Mouse (Mus musculus): Measurements from ENCODE around the gene Kirrel.

Kirrel gene

GRCm38 (mm10) chr3:87167621-87168020 is 6.9 kb downstream of the Kirrel start:
- DNase-seq (ENCODE audit: low read depth in 2 of 2, low spot score in 2 of 2): no peak

GRCm38 (mm10) chr3:87165291-87165881 is 9.2 kb downstream of the Kirrel start:
- no peak for DNase-seq (ENCODE audit: low read depth in 2 of 2, low spot score in 2 of 2)

- no peak for DNase-seq (ENCODE audit: low read depth in 2 of 2, low spot score in 2 of 2)
Measured at GRCm38 (mm10) chr3:87164099-87164815, 10.3 kb downstream of the Kirrel start.

GRCm38 (mm10) chr3:87163116-87163515 is 11.4 kb downstream of the Kirrel start:
- DNase-seq (ENCODE audit: low read depth in 2 of 2, low spot score in 2 of 2): no peak

GRCm38 (mm10) chr3:87162380-87162779 is 12.2 kb downstream of the Kirrel start:
- DNase-seq (ENCODE audit: low read depth in 2 of 2, low spot score in 2 of 2): no peak

- DNase-seq (ENCODE audit: low read depth in 2 of 2, low spot score in 2 of 2): no peak
Measured at GRCm38 (mm10) chr3:87161601-87162000, 12.9 kb downstream of the Kirrel start.

GRCm38 (mm10) chr3:87160819-87161509 is 13.6 kb downstream of the Kirrel start:
- no peak for DNase-seq (ENCODE audit: low read depth in 2 of 2, low spot score in 2 of 2)

GRCm38 (mm10) chr3:87159190-87159589 is 15.4 kb downstream of the Kirrel start:
- DNase-seq (ENCODE audit: low read depth in 2 of 2, low spot score in 2 of 2): no peak

GRCm38 (mm10) chr3:87157767-87158291 is 16.7 kb downstream of the Kirrel start:
- no peak for DNase-seq (ENCODE audit: low read depth in 2 of 2, low spot score in 2 of 2)

- no peak for DNase-seq (ENCODE audit: low read depth in 2 of 2, low spot score in 2 of 2)
Measured at GRCm38 (mm10) chr3:87157297-87157696, 17.2 kb downstream of the Kirrel start.

- no peak for DNase-seq (ENCODE audit: low read depth in 2 of 2, low spot score in 2 of 2)
Measured at GRCm38 (mm10) chr3:87154398-87155287, 19.9 kb downstream of the Kirrel start.

- no peak for DNase-seq (ENCODE audit: low read depth in 2 of 2, low spot score in 2 of 2)
Measured at GRCm38 (mm10) chr3:87153038-87153437, 21.5 kb downstream of the Kirrel start.

GRCm38 (mm10) chr3:87152111-87152738 is 22.3 kb downstream of the Kirrel start:
- DNase-seq (ENCODE audit: low read depth in 2 of 2, low spot score in 2 of 2): no peak

- DNase-seq (ENCODE audit: low read depth in 2 of 2, low spot score in 2 of 2): no peak
Measured at GRCm38 (mm10) chr3:87151294-87151826, 23.2 kb downstream of the Kirrel start.

GRCm38 (mm10) chr3:87150689-87151244 is 23.8 kb downstream of the Kirrel start:
- DNase-seq (ENCODE audit: low read depth in 2 of 2, low spot score in 2 of 2): no peak

- DNase-seq (ENCODE audit: low read depth in 2 of 2, low spot score in 2 of 2): no peak
Measured at GRCm38 (mm10) chr3:87150056-87150688, 24.4 kb downstream of the Kirrel start.

- no peak for DNase-seq (ENCODE audit: low read depth in 2 of 2, low spot score in 2 of 2)
Measured at GRCm38 (mm10) chr3:87149425-87149824, 25.1 kb downstream of the Kirrel start.

- DNase-seq (ENCODE audit: low read depth in 2 of 2, low spot score in 2 of 2): no peak
Measured at GRCm38 (mm10) chr3:87144476-87145240, 29.9 kb downstream of the Kirrel start.

GRCm38 (mm10) chr3:87140284-87140683 is 34.3 kb downstream of the Kirrel start:
- DNase-seq (ENCODE audit: low read depth in 2 of 2, low spot score in 2 of 2): no peak

All from CD8-positive naive resting alpha-beta T cell, adult 2 months (primary cell).